Mouse (Mus musculus) cerebellum, postnatal 25 days (tissue): ENCODE measurements at regions not wholly inside any gene's neighbourhood (a gene's known extent, or its start where the extent isn't known, plus 50 kb on each side); places are given as distances from the start of the nearest gene placed in this dataset.
A peak's percentile ranks its signal among the peaks of the same experiment; 100 is the strongest.

Experiments used
- DNase-seq, 2 experiments: peaks; one replicate each; pipeline ENCODE4 v3.0.0; 2021; ENCODE audit warnings: mixed read lengths in 2 of 2

DNA sequence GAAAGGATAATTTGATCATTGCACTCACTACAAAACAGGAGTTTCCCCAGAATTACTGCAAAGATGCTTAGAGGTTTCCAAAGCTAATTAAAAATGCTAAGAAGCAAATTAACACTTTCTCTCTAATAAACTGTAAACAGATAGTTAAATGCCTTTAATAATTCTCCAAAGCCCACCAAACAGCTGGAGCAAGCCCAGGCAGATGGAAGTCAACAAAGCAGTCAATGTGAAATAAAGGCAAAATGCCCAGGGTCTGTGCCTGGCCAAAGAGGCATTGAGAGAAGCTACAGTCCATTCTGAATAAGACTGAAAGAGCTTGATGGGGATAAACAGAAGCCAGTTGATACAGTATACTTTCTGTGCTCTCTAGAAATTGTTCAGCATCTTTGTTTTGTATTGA is 215.6 kb upstream of the Lrfn5 start:
- no peak for DNase-seq

DNA sequence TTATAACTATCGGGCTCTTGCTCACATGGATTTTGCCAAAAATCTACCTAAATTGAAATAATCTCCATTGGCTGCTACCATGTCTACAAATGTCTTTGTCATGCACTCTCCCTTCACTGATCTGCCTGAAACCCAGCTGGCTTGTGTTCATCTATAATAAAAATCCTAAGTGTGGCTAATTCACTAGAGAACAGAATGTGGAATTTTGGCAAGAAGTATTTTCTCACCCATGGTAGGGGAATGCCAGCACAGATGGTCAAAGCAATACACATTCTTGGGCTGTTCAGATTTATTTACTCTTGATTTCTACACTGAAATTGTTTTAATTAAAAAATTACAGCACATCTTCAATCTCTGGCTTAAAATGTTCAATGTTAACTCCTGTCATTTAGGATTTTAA is 200.8 kb upstream of the Lrfn5 start:
- peak in 1 of 2 experiments; percentile 18 for DNase-seq

- DNase-seq = no peak
These were observed 190.8 kb upstream of the Lrfn5 start for GRCm38 (mm10) chr12:61332164-61332563.
